Mouse (Mus musculus): ENCODE results near the gene Rnd3. TPM values are rescaled to one million over a fixed set of nuclear protein-coding genes. Genes with fewer than 3 reads are reported as not detected.

The Rnd3 gene
- total and polyA plus RNA-seq, 2 experiments, result 1.9 to 16.7 TPM

DNA sequence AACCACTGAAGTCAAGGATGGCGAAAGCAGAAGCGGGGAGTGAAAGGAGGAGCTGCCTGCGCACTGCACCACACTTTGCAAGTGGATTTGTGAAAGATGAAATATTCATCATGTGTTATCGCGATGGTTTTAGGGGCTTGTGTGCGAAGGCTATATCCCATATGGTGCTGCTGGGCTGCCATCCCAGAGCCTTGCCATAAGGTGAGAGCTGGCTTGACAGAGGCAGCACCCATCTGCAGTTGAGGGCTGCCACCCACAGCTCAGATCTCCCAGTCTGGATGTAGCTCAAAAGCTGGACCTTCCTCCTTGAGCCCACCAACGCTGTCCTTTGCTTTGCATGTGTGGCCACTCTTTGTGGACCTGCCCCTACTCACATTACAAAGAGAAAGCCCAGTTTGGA is 58.2 kb downstream of the Rnd3 start:
- Histone ChIP-seq H3K36me3 (ENCODE audit: control insufficient read depth, insufficient read depth, low read length) (no peaks in the 10 kb centered on the region), H3K27ac (replicated peaks; ENCODE audit: insufficient read depth, low read depth, low read length) (no peak overlapping the region), H3K9ac (ENCODE audit: low read depth, low read length) (no peak overlapping the region), H3K27me3 (ENCODE audit: control insufficient read depth, insufficient read depth, low read length) (no peaks in the 10 kb centered on the region), H3K79me2 (ENCODE audit: control insufficient read depth, insufficient read depth, low read length) (no peaks in the 10 kb centered on the region), H3K4me1 (ENCODE audit: control insufficient read depth, insufficient read depth, low read length) (no peaks in the 10 kb centered on the region), H3K4me3 (ENCODE audit: insufficient read depth, low read depth, low read length) (no peak overlapping the region)
- DNase-seq (ENCODE audit: extremely low read depth, low read depth, low spot score), result no peak
- TF ChIP-seq POLR2A (IDR thresholded peaks at IDR 0.05; ENCODE audit: extremely low read depth, insufficient read depth, low read length) (no peak), CTCF (IDR thresholded peaks at IDR 0.05; ENCODE audit: low read depth, low read length) (no peak)
- 92% methylated on average over 7 of the region's 7 CpGs for WGBS

- WGBS, result 79% methylated on average over 8 of the region's 8 CpGs
- Histone ChIP-seq H3K27ac (replicated peaks; ENCODE audit: insufficient read depth, low read depth, low read length) (no peak overlapping the region), H3K79me2 (ENCODE audit: control insufficient read depth, insufficient read depth, low read length) (no peaks in the 10 kb centered on the region), H3K4me1 (ENCODE audit: control insufficient read depth, insufficient read depth, low read length) (no peaks in the 10 kb centered on the region), H3K4me3 (ENCODE audit: insufficient read depth, low read depth, low read length) (no peak overlapping the region), H3K9ac (ENCODE audit: low read depth, low read length) (no peak overlapping the region), H3K27me3 (ENCODE audit: control insufficient read depth, insufficient read depth, low read length) (no peaks in the 10 kb centered on the region), H3K36me3 (ENCODE audit: control insufficient read depth, insufficient read depth, low read length) (no peaks in the 10 kb centered on the region)
- no peak for DNase-seq (ENCODE audit: extremely low read depth, low read depth, low spot score)
- TF ChIP-seq CTCF (IDR thresholded peaks at IDR 0.05; ENCODE audit: low read depth, low read length) (no peak), POLR2A (IDR thresholded peaks at IDR 0.05; ENCODE audit: extremely low read depth, insufficient read depth, low read length) (no peak)
These were observed 58.9 kb downstream of the Rnd3 start for GRCm38 (mm10) chr2:51090049-51090448.

GRCm38 (mm10) chr2:51088843-51089573 is 59.9 kb downstream of the Rnd3 start:
- 85% methylated on average over 11 of the region's 11 CpGs for WGBS
- Histone ChIP-seq H3K27me3 (ENCODE audit: control insufficient read depth, insufficient read depth, low read length) (no peaks in the 10 kb centered on the region), H3K36me3 (ENCODE audit: control insufficient read depth, insufficient read depth, low read length) (no peaks in the 10 kb centered on the region), H3K4me1 (ENCODE audit: control insufficient read depth, insufficient read depth, low read length) (no peaks in the 10 kb centered on the region), H3K79me2 (ENCODE audit: control insufficient read depth, insufficient read depth, low read length) (no peaks in the 10 kb centered on the region), H3K4me3 (ENCODE audit: insufficient read depth, low read depth, low read length) (no peak overlapping the region), H3K27ac (replicated peaks; ENCODE audit: insufficient read depth, low read depth, low read length) (no peak overlapping the region), H3K9ac (ENCODE audit: low read depth, low read length) (no peak overlapping the region)
- TF ChIP-seq POLR2A (IDR thresholded peaks at IDR 0.05; ENCODE audit: extremely low read depth, insufficient read depth, low read length), result no peak
- no peak for TF ChIP-seq CTCF (IDR thresholded peaks at IDR 0.05; ENCODE audit: low read depth, low read length)
- DNase-seq (ENCODE audit: extremely low read depth, low read depth, low spot score), result peak; percentile 10

DNA sequence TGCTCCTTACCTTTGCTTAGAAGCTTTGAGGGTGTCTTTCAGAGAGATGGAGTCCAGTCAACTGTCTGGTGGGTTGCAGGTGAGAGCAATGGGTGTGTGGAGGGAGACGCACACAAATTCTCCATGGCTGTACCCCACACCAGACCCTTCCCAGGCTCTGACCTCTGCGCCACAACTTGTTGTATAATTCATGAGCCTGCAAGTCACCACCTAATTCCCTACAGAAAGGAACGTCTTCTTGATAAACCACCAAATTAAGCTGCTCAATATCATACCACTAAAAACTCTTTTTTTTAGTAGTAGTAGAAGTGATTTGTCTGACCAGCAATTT is 60.8 kb downstream of the Rnd3 start:
- DNase-seq (ENCODE audit: extremely low read depth, low read depth, low spot score), result no peak
- no peak overlapping the region for H3K27ac ChIP-seq (replicated peaks; ENCODE audit: insufficient read depth, low read depth, low read length)
- H3K79me2 ChIP-seq (ENCODE audit: control insufficient read depth, insufficient read depth, low read length), result no peaks in the 10 kb centered on the region
- H3K9ac ChIP-seq (ENCODE audit: low read depth, low read length), result no peak overlapping the region
- no peaks in the 10 kb centered on the region for H3K4me1 ChIP-seq (ENCODE audit: control insufficient read depth, insufficient read depth, low read length)
- no peak overlapping the region for H3K4me3 ChIP-seq (ENCODE audit: insufficient read depth, low read depth, low read length)
- 97% methylated on average over 3 of the region's 3 CpGs for WGBS
- TF ChIP-seq CTCF (IDR thresholded peaks at IDR 0.05; ENCODE audit: low read depth, low read length) (no peak), POLR2A (IDR thresholded peaks at IDR 0.05; ENCODE audit: extremely low read depth, insufficient read depth, low read length) (no peak)
- H3K27me3 ChIP-seq (ENCODE audit: control insufficient read depth, insufficient read depth, low read length), result no peaks in the 10 kb centered on the region
- no peaks in the 10 kb centered on the region for H3K36me3 ChIP-seq (ENCODE audit: control insufficient read depth, insufficient read depth, low read length)

DNA sequence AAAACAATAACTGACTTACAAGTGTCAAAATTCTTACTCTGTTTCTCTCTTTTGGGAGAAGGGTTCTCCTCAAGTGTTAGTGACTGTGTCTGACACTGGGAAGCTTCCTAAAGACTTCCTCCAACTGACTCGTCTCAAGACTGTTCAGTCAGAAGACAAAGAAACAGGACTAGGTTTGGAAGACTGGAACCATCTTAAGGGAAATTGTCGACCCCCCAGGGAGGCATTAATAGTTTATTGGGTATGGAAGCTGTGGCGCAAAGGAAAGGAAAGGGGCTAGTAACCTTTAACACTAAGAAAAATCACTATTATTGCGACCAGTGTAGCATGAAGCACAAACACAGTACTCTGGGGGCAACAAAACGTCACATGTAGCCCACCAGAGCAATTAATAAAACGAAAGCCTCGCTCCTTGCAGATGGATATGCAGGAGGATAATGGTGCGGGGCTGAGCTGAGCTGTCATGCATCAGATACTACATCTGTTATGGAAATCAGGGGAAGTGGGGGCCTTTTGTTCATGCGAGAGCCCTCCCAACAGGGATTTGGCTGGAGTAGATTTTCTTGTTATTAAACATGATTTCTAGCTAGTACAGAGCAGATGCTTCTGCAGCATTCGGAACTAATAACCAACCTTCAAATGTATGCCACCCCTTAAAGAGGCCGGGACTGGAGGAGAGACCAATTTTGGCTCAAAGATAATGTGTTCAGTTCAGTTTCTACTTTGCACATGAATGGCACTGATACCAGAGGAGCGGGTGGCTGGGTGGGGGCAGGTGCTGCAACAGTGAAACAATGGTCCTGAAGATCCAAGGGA is 61.4 kb downstream of the Rnd3 start:
- no peak overlapping the region for H3K27ac ChIP-seq (replicated peaks; ENCODE audit: insufficient read depth, low read depth, low read length)
- TF ChIP-seq POLR2A (IDR thresholded peaks at IDR 0.05; ENCODE audit: extremely low read depth, insufficient read depth, low read length), result no peak
- TF ChIP-seq CTCF (IDR thresholded peaks at IDR 0.05; ENCODE audit: low read depth, low read length), result no peak
- WGBS, result 90% methylated on average over 12 of the region's 12 CpGs

GRCm38 (mm10) chr2:51085155-51085554 is 63.8 kb downstream of the Rnd3 start:
- Histone ChIP-seq H3K27me3 (ENCODE audit: control insufficient read depth, insufficient read depth, low read length) (no peaks in the 10 kb centered on the region), H3K79me2 (ENCODE audit: control insufficient read depth, insufficient read depth, low read length) (no peaks in the 10 kb centered on the region), H3K9ac (ENCODE audit: low read depth, low read length) (no peak overlapping the region), H3K36me3 (ENCODE audit: control insufficient read depth, insufficient read depth, low read length) (no peaks in the 10 kb centered on the region), H3K27ac (replicated peaks; ENCODE audit: insufficient read depth, low read depth, low read length) (no peak overlapping the region), H3K4me3 (ENCODE audit: insufficient read depth, low read depth, low read length) (no peak overlapping the region), H3K4me1 (ENCODE audit: control insufficient read depth, insufficient read depth, low read length) (no peaks in the 10 kb centered on the region)
- WGBS, result 94% methylated on average over 11 of the region's 11 CpGs
- TF ChIP-seq POLR2A (IDR thresholded peaks at IDR 0.05; ENCODE audit: extremely low read depth, insufficient read depth, low read length) (no peak), CTCF (IDR thresholded peaks at IDR 0.05; ENCODE audit: low read depth, low read length) (no peak)
- no peak for DNase-seq (ENCODE audit: extremely low read depth, low read depth, low spot score)

More for the DNA sequence above, 61.4 kb downstream of the Rnd3 start:
- H3K36me3 ChIP-seq (ENCODE audit: control insufficient read depth, insufficient read depth, low read length), result no peaks in the 10 kb centered on the region
- H3K79me2 ChIP-seq (ENCODE audit: control insufficient read depth, insufficient read depth, low read length), result no peaks in the 10 kb centered on the region
- no peak overlapping the region for H3K4me3 ChIP-seq (ENCODE audit: insufficient read depth, low read depth, low read length)
- no peak for DNase-seq (ENCODE audit: extremely low read depth, low read depth, low spot score)
- H3K4me1 ChIP-seq (ENCODE audit: control insufficient read depth, insufficient read depth, low read length), result no peaks in the 10 kb centered on the region
- no peaks in the 10 kb centered on the region for H3K27me3 ChIP-seq (ENCODE audit: control insufficient read depth, insufficient read depth, low read length)
- no peak overlapping the region for H3K9ac ChIP-seq (ENCODE audit: low read depth, low read length)
